Comparison of ENCODE assay signal across 8 mouse cellular contexts in genomic region chr3:34328865-34329264, GRCm38 (mm10).
DNase-seq lines count a peak whose midpoint lies in the region; ATAC-seq and TF ChIP-seq lines count a peak whose summit lies in the region.

No protein-coding gene starts in this region.

- TF ChIP-seq CTCF in liver, adult 2 months (IDR thresholded peaks at IDR 0.05; ENCODE audit: low read depth, low read length) = peak; percentile 72
- TF ChIP-seq CTCF in hindbrain, postnatal 0 days (IDR thresholded peaks at IDR 0.05; ENCODE audit: low read depth) = peak; percentile 70
- peak; percentile 49 for TF ChIP-seq CTCF in liver, postnatal 0 days (IDR thresholded peaks at IDR 0.05; ENCODE audit: low read depth)

- H3K36me3 ChIP-seq in liver, adult 2 months (ENCODE audit: control insufficient read depth, insufficient read depth, low read length) = no peaks in the 10 kb centered on the region
- no peaks in the 10 kb centered on the region for H3K36me3 ChIP-seq in liver, embryonic 11.5 days (ENCODE audit: control insufficient read depth, insufficient read depth, low read length)
- no peaks in the 10 kb centered on the region for H3K36me3 ChIP-seq in hindbrain, postnatal 0 days (ENCODE audit: insufficient read depth, low read length)
- H3K36me3 ChIP-seq in liver, postnatal 0 days (replicated peaks; ENCODE audit: insufficient read depth, low read length) = no peaks in the 10 kb centered on the region

- H3K79me2 ChIP-seq in liver, adult 2 months (ENCODE audit: control insufficient read depth, insufficient read depth, low read length) = no peaks in the 10 kb centered on the region

- 17% methylated on average over 2 of the region's 2 CpGs for WGBS in liver, adult 2 months
- 21% methylated on average over 2 of the region's 2 CpGs for WGBS in liver, embryonic 11.5 days
- WGBS in hindbrain, postnatal 0 days = 23% methylated on average over 2 of the region's 2 CpGs
- WGBS in liver, postnatal 0 days (ENCODE audit: insufficient replicate concordance) = 31% methylated on average over 2 of the region's 2 CpGs

- H3K4me2 ChIP-seq in liver, embryonic 11.5 days = no peak overlapping the region
- H3K4me2 ChIP-seq in hindbrain, postnatal 0 days (ENCODE audit: low read depth, low read length) = no peak overlapping the region
- no peak overlapping the region for H3K4me2 ChIP-seq in liver, postnatal 0 days (ENCODE audit: low read depth, low read length)

- no peaks in the 10 kb centered on the region for H3K4me1 ChIP-seq in liver, adult 2 months (ENCODE audit: control insufficient read depth, insufficient read depth, low read length)
- H3K4me1 ChIP-seq in liver, embryonic 11.5 days (replicated peaks; ENCODE audit: control insufficient read depth, insufficient read depth, low read length) = no peaks in the 10 kb centered on the region
- H3K4me1 ChIP-seq in hindbrain, postnatal 0 days (ENCODE audit: insufficient read depth, low read length) = peaks cover 5% of the 10 kb centered on the region; the same call in 1 of the 2 replicates
- no peaks in the 10 kb centered on the region for H3K4me1 ChIP-seq in liver, postnatal 0 days (ENCODE audit: insufficient read depth)

- DNase-seq in CD4-positive, CD25-positive, alpha-beta regulatory T cell, adult 2 months (ENCODE audit: low read depth, low spot score) = peak; percentile 2
- peak; percentile 41 for DNase-seq in liver, adult 2 months (ENCODE audit: extremely low read depth, low read depth, low spot score)
- DNase-seq in liver, embryonic 11.5 days (ENCODE audit: low spot score) = no peak
- peak; percentile 86 for DNase-seq in brain, adult 2 months (ENCODE audit: low read depth, low spot score)
- DNase-seq in hindbrain, postnatal 0 days (ENCODE audit: low spot score) = peak; percentile 84
- DNase-seq in liver, postnatal 0 days = peak; percentile 39

- no peak overlapping the region for H3K4me3 ChIP-seq in liver, adult 2 months (ENCODE audit: insufficient read depth, low read depth, low read length)
- H3K4me3 ChIP-seq in liver, embryonic 11.5 days (ENCODE audit: low read depth, low read length) = no peak overlapping the region
- H3K4me3 ChIP-seq in hindbrain, postnatal 0 days (ENCODE audit: low read length) = no peak overlapping the region
- no peak overlapping the region for H3K4me3 ChIP-seq in liver, postnatal 0 days (ENCODE audit: low read depth, low read length)

- H3K27ac ChIP-seq in liver, adult 2 months (replicated peaks; ENCODE audit: insufficient read depth, low read depth, low read length) = no peak overlapping the region
- H3K27ac ChIP-seq in liver, embryonic 11.5 days (ENCODE audit: low read depth, low read length) = no peak overlapping the region
- H3K27ac ChIP-seq in hindbrain, postnatal 0 days = no peak overlapping the region
- H3K27ac ChIP-seq in liver, postnatal 0 days (ENCODE audit: low read depth) = no peak overlapping the region

- ATAC-seq in CD4-positive, CD25-positive, alpha-beta regulatory T cell, adult 4 months = no peak
- no peak for ATAC-seq in liver, embryonic 11.5 days (replicated peaks; ENCODE audit: low FRiP score)
- no peak for ATAC-seq in hindbrain, postnatal 0 days
- ATAC-seq in liver, postnatal 0 days = no peak
- no peak for ATAC-seq in monocyte, adult 5-6 weeks (replicated peaks; ENCODE audit: insufficient number of reproducible peaks, low FRiP score, low TSS enrichment, poor library complexity, severe bottlenecking)

- TF ChIP-seq POLR2A in liver, adult 2 months (IDR thresholded peaks at IDR 0.05; ENCODE audit: extremely low read depth, insufficient read depth, low read length) = no peak

- H3K27me3 ChIP-seq in liver, adult 2 months (ENCODE audit: control insufficient read depth, insufficient read depth, low read length) = no peaks in the 10 kb centered on the region
- H3K27me3 ChIP-seq in liver, embryonic 11.5 days (replicated peaks; ENCODE audit: control insufficient read depth, insufficient read depth, low read length) = no peaks in the 10 kb centered on the region
- H3K27me3 ChIP-seq in hindbrain, postnatal 0 days (ENCODE audit: insufficient read depth, low read length) = no peaks in the 10 kb centered on the region
- no peaks in the 10 kb centered on the region for H3K27me3 ChIP-seq in liver, postnatal 0 days (ENCODE audit: insufficient read depth, low read length)

- TF ChIP-seq EP300 in liver, postnatal 0 days (IDR thresholded peaks at IDR 0.05; ENCODE audit: low read depth) = no peak

- no peaks in the 10 kb centered on the region for H3K9me3 ChIP-seq in liver, embryonic 11.5 days (ENCODE audit: control insufficient read depth, low read length)
- no peaks in the 10 kb centered on the region for H3K9me3 ChIP-seq in hindbrain, postnatal 0 days (ENCODE audit: low read length)
- no peaks in the 10 kb centered on the region for H3K9me3 ChIP-seq in liver, postnatal 0 days (ENCODE audit: low read length)

- no peak overlapping the region for H3K9ac ChIP-seq in liver, adult 2 months (ENCODE audit: low read depth, low read length)
- H3K9ac ChIP-seq in liver, embryonic 11.5 days (ENCODE audit: low read depth, low read length) = no peak overlapping the region
- H3K9ac ChIP-seq in hindbrain, postnatal 0 days (replicated peaks; ENCODE audit: low read length) = no peak overlapping the region
- no peak overlapping the region for H3K9ac ChIP-seq in liver, postnatal 0 days (replicated peaks)
